Mouse (Mus musculus) stomach, postnatal 0 days (tissue): Measurements from ENCODE around the gene Prex1. TPM values are rescaled to one million over a fixed set of nuclear protein-coding genes. Genes with fewer than 3 reads are reported as not detected.

ENCODE experiments used
- ATAC-seq: fragments of 200-750 bp; cut with Nextera tagmentation; 2 replicates; pipeline ENCODE4 v1.8.0; 2017; ENCODE audit not compliant: low FRiP score, low TSS enrichment
- DNase-seq: peaks from one replicate; pipeline ENCODE4 v3.0.0-alpha.2; 2016; ENCODE audit warnings: low spot score
- H3K27ac ChIP-seq: fragments of 300-500 bp; sonication (generic); replicated peaks from 2 replicates; pipeline ENCODE4 v1.5.1; 2014; ENCODE audit warnings: mild to moderate bottlenecking, control low read depth
- H3K27me3 ChIP-seq: fragments of 300-500 bp; sonication (generic); 2 replicates; pipeline ENCODE4 v1.6.1; 2014; ENCODE audit warnings: low read length; ENCODE audit not compliant: control insufficient read depth, insufficient read depth
- H3K36me3 ChIP-seq: fragments of 300-500 bp; sonication (generic); 2 replicates; pipeline ENCODE4 v1.6.1; 2014; ENCODE audit warnings: low read length, mixed read lengths; ENCODE audit not compliant: control insufficient read depth, insufficient read depth
- H3K4me1 ChIP-seq: fragments of 300-500 bp; sonication (generic); replicated peaks from 2 replicates; pipeline ENCODE4 v1.6.1; 2014; ENCODE audit warnings: antibody characterized with exemption; ENCODE audit not compliant: control insufficient read depth, insufficient read depth
- H3K4me2 ChIP-seq: fragments of 300-500 bp; sonication (generic); replicated peaks from 2 replicates; pipeline ENCODE4 v1.6.1; 2014; ENCODE audit warnings: low read depth, mild to moderate bottlenecking, control low read depth, moderate library complexity
- H3K4me3 ChIP-seq: fragments of 300-500 bp; sonication (generic); 2 replicates; pipeline ENCODE4 v1.5.1; 2014; ENCODE audit warnings: low read depth, low read length, control low read depth
- H3K9ac ChIP-seq: fragments of 300-500 bp; sonication (generic); 2 replicates; pipeline ENCODE4 v1.6.1; 2014; ENCODE audit warnings: mild to moderate bottlenecking, low read length, control low read depth, mixed read lengths
- H3K9me3 ChIP-seq: fragments of 300-500 bp; sonication (generic); 2 replicates; pipeline ENCODE4 v1.6.1; 2016; ENCODE audit warnings: low read length; ENCODE audit not compliant: control insufficient read depth
- CTCF ChIP-seq: IDR thresholded peaks from 2 replicates; pipeline ENCODE4 v1.5.1; 2016; ENCODE audit warnings: antibody characterized with exemption, low read depth, mild to moderate bottlenecking, moderate library complexity
- EP300 ChIP-seq: optimal IDR thresholded peaks from 2 replicates; pipeline ENCODE3; 2016; ENCODE audit warnings: antibody characterized with exemption
- WGBS: fragments of 180-500 bp; shearing (Covaris S2); extraction: QIAGEN DNeasy Blood & Tissue Kit; methylation state at CpG from one replicate; pipeline ENCODE4 v1.1.7; 2014; 5-methylcytosine and 5-hydroxymethylcytosine counted together
- polyA plus RNA-seq: library from polyadenylated mRNA; unstranded; fragments of >200 nt; fragmentation: Nextera tagmentation; extraction: Ambion mirVana; gene quantifications from 2 replicates; pipeline ENCODE4 v1.2.1, GENCODE M21; 2015

Prex1 gene
- polyA plus RNA-seq, 1 experiment from 2014 or later, result 12.0 TPM

DNA sequence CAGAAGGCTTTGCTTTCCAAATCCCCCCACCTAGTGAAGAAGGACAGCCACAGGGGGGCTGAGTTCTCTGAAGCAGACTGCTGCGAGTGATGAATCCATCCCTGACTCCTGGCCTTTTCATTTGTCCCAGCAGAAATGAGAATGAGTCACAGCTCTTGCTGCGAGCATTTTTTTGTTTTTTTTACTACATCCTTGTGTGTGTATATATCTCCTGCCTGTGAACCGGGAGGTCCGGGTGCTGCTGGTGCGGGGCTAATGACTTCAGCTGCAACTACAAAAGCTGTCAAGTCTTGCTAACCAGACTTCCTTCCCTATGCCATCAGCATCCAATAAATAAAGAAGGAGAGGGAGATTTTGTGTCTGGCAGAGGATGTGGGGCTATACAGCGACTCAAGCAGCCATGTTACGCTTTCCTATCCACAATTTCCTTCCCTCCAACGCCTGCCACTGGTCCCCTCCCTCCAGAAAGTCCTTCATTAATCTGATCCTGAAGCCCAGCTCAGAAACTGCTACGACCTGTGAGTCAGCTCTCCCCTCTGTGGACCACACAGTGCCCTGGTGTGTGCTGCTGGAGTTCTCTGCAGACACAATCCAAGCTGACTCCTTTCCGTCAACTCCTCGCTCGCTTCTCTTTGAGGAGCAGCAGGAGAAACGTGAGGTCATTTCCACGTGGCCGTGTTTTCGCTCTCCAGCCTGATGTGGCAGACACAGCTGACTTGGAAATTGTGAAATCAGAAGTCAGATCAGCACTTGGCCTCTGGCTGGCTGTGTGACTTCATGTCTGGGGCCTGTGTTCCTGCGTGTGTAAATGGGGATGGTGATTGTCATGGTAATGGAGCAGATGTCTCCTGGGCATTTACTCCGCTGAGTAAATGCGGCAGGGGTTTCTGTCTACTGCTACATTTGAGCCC lies 16.3 kb upstream of the Prex1 start:
- peak; percentile 72; the same call in 1 of the 2 replicates for ATAC-seq
- Histone ChIP-seq H3K27ac (peak overlapping the region; percentile 84), H3K4me1 (no peaks in the 10 kb centered on the region), H3K4me2 (no peak overlapping the region), H3K9me3 (no peaks in the 10 kb centered on the region), H3K36me3 (no peaks in the 10 kb centered on the region), H3K9ac (0 out of 2 replicates have a peak overlapping the region, but pooled peaks have one; percentile 31), H3K27me3 (no peaks in the 10 kb centered on the region), H3K4me3 (no peak overlapping the region)
- peak; percentile 35 for DNase-seq
- TF ChIP-seq CTCF (peak; percentile 14; the same call in 1 of the 2 replicates), EP300 (no peak)
- 24% methylated on average over 19 of the region's 19 CpGs for whole genome bisulfite sequencing

DNA sequence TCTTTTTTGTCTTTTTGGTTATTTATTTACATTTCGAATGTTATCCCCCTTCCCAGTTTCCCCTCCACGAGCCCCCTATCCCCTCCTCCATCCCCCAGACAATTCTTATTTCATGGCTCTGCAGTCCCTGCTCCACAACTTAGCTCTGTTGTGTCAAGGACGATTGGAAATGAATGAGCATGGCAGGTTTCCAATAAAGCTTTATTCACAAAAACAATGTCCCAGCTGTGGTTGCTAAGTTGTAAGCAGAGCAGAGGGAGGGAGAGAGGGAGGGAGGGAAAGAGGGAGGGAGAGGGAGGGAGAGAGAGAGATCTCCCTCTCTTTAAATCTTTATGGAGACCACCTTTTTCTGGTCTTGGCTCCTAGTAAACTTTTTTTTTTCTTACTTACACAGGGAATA lies 15.4 kb upstream of the Prex1 start:
- no peak for DNase-seq
- TF ChIP-seq CTCF (no peak), EP300 (no peak)

DNA sequence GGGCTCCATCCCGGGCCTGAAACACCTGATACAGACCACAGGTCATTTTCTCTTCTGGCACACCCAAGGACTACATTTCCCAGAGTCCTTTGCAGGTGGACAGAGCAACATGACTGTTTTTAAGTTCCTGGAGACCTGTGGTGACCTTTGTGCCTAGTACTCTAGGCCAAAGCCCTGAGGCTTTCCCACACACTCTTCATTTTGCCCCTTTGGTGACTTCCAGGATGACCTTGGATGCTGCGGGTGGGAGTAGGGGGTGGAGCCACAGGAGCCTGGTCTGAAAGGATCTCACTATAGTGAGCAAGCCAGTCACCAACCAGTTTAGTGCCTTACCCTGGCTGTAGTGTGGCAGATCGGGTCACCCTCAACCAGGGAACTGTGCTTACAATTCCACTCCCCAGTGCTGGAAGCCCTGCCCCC lies 14.6 kb upstream of the Prex1 start:
- Histone ChIP-seq H3K4me3 (no peak overlapping the region), H3K4me1 (no peaks in the 10 kb centered on the region), H3K36me3 (no peaks in the 10 kb centered on the region), H3K4me2 (no peak overlapping the region), H3K9ac (no peak overlapping the region), H3K27me3 (no peaks in the 10 kb centered on the region), H3K9me3 (no peaks in the 10 kb centered on the region), H3K27ac (no peak overlapping the region)
- no peak for TF ChIP-seq CTCF
- no peak for TF ChIP-seq EP300
- no peak for DNase-seq
- no peak for ATAC-seq
- 53% methylated on average over 3 of the region's 3 CpGs for WGBS

More for the DNA sequence above, 15.4 kb upstream of the Prex1 start:
- Histone ChIP-seq H3K27me3 (no peaks in the 10 kb centered on the region), H3K9me3 (no peaks in the 10 kb centered on the region), H3K4me2 (no peak overlapping the region), H3K36me3 (no peaks in the 10 kb centered on the region), H3K4me1 (no peaks in the 10 kb centered on the region), H3K9ac (no peak overlapping the region), H3K4me3 (no peak overlapping the region), H3K27ac (no peak overlapping the region)
- ATAC-seq, result no peak
- 50% methylated on average over 3 of the region's 3 CpGs for WGBS

DNA sequence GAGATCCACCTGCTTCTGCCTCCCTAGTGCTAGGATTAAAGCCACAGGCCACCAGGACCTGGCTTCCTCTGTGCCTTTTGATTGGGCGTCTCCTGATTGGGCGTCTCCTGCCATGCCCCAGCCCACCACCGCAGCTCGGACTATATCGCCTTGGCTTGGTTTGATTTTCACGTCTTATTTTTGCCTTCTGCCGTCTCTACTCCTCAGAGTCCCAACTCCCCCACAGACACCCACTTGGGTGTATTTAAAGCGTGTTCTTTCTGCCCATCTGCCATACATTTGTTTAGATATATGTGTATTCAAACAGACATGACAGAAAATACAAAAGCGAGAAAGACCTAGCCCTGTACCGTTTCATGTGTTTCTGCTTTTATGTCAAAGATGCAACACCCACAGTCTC lies 14.2 kb upstream of the Prex1 start:
- ATAC-seq, result no peak
- WGBS, result 83% methylated on average over 10 of the region's 10 CpGs
- H3K27ac ChIP-seq, result no peak overlapping the region

DNA sequence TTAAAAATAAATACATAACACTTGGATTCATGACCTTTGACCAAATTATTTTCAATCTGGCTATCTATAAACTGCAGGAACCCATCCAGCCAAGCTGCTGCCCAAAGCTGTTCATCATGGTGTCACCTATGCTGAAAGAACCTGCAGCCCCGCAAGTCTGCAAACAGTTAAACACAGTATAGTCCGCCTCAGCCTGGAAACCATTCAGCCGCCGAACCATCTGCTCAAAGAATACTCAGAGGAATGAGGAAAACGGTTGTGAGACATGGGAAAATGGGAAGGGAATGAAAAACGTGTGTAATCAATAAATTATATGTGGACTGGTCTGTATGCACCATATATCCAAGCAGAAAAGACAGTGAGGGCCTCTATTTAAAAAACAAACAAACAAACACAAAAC lies 13.3 kb upstream of the Prex1 start:
- 28% methylated on average over 6 of the region's 6 CpGs for WGBS
- Histone ChIP-seq H3K4me1 (no peaks in the 10 kb centered on the region), H3K27ac (no peak overlapping the region), H3K4me2 (no peak overlapping the region), H3K9me3 (no peaks in the 10 kb centered on the region), H3K4me3 (no peak overlapping the region), H3K27me3 (no peaks in the 10 kb centered on the region), H3K9ac (no peak overlapping the region), H3K36me3 (no peaks in the 10 kb centered on the region)
- no peak for TF ChIP-seq EP300
- no peak for TF ChIP-seq CTCF
- DNase-seq (no peak), ATAC-seq (no peak)

More for the DNA sequence above, 14.2 kb upstream of the Prex1 start:
- H3K9me3 ChIP-seq, result no peaks in the 10 kb centered on the region
- H3K9ac ChIP-seq, result no peak overlapping the region
- no peaks in the 10 kb centered on the region for H3K4me1 ChIP-seq
- no peaks in the 10 kb centered on the region for H3K36me3 ChIP-seq
- H3K27me3 ChIP-seq, result no peaks in the 10 kb centered on the region
- no peak overlapping the region for H3K4me2 ChIP-seq
- DNase-seq, result no peak
- TF ChIP-seq EP300, result no peak
- TF ChIP-seq CTCF, result no peak
- no peak overlapping the region for H3K4me3 ChIP-seq

DNA sequence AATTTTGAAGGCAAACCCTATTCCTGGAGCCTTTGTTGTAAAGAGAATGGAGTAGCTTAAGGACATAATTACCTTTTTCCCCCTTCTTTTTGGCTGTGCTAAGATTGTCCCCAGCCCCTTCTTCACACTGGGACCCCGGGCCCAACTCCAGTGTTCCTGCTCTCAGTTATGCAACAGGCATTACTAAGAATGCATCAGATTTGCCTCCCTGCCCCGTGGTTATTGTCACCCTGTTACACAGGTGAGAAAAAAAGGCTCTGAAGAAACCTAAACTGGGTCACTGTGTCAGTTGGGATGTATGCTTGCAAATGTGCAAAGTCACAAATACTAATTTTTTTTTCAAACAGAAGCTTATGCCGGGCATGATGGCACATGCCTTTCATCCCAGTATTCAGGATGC lies 6.8 kb upstream of the Prex1 start:
- H3K27me3 ChIP-seq, result no peaks in the 10 kb centered on the region
- 56% methylated on average over 3 of the region's 3 CpGs for WGBS
- no peak overlapping the region for H3K27ac ChIP-seq
- H3K9me3 ChIP-seq, result no peaks in the 10 kb centered on the region
- DNase-seq, result no peak
- no peaks in the 10 kb centered on the region for H3K4me1 ChIP-seq
- H3K36me3 ChIP-seq, result no peaks in the 10 kb centered on the region
- TF ChIP-seq CTCF, result no peak
- TF ChIP-seq EP300, result no peak
- ATAC-seq, result no peak
- no peak overlapping the region for H3K4me2 ChIP-seq
- no peak overlapping the region for H3K9ac ChIP-seq
- no peak overlapping the region for H3K4me3 ChIP-seq
